Mouse (Mus musculus) ES-Bruce4 (cell line): ENCODE data around the gene Foxi3. TPM values are rescaled to one million over a fixed set of nuclear protein-coding genes. Genes with fewer than 3 reads are reported as not detected.

Experiments used
- H3K27ac ChIP-seq: 2 replicates; pipeline ENCODE4 v1.5.1; 2012; ENCODE audit warnings: low read length, inconsistent platforms; ENCODE audit not compliant: insufficient read depth
- H3K27me3 ChIP-seq: 2 replicates; pipeline ENCODE4 v1.6.1; 2012; ENCODE audit warnings: mild to moderate bottlenecking, low read length, inconsistent platforms; ENCODE audit not compliant: control insufficient read depth, poor library complexity, insufficient read depth, severe bottlenecking
- H3K36me3 ChIP-seq: 2 replicates; pipeline ENCODE4 v1.6.1; 2012; ENCODE audit warnings: inconsistent platforms, mild to moderate bottlenecking, low read length, moderate library complexity; ENCODE audit not compliant: control insufficient read depth, poor library complexity, insufficient read depth, severe bottlenecking
- H3K4me1 ChIP-seq: one replicate; pipeline ENCODE4 v1.8.1; 2011; ENCODE audit warnings: low read length; ENCODE audit not compliant: control insufficient read depth, insufficient read depth
- H3K4me3 ChIP-seq: 2 replicates; pipeline ENCODE4 v1.5.1; 2011; ENCODE audit warnings: low read depth, mild to moderate bottlenecking, low read length
- H3K9ac ChIP-seq: 2 replicates; pipeline ENCODE4 v1.6.1; 2012; ENCODE audit warnings: low read depth, mild to moderate bottlenecking, inconsistent platforms; ENCODE audit not compliant: poor library complexity, severe bottlenecking
- H3K9me3 ChIP-seq: replicated peaks from 2 replicates; pipeline ENCODE4 v1.6.1; 2012; ENCODE audit warnings: mild to moderate bottlenecking, low read length, inconsistent platforms; ENCODE audit not compliant: control insufficient read depth, poor library complexity, insufficient read depth, severe bottlenecking
- CTCF ChIP-seq: IDR thresholded peaks from one replicate; pipeline ENCODE4 v1.8.1; 2011; ENCODE audit warnings: low read depth, low read length
- EP300 ChIP-seq: IDR thresholded peaks from 2 replicates; pipeline ENCODE4 v1.6.1; 2011; ENCODE audit warnings: low read depth, low read length; ENCODE audit not compliant: insufficient read depth
- POLR2A ChIP-seq: IDR thresholded peaks from one replicate; pipeline ENCODE4 v1.8.1; 2011; ENCODE audit warnings: low read length; ENCODE audit not compliant: insufficient read depth
- polyA plus RNA-seq: library from polyadenylated mRNA; stranded (reverse); fragments of >200 nt; gene quantifications from 2 replicates; pipeline ENCODE4 v1.2.4, GENCODE M21; 2011; ENCODE audit warnings: low read depth; ENCODE audit not compliant: missing spikeins, insufficient read depth, insufficient read length

Foxi3 gene
- 6.3 and 7.0 TPM in 2 replicates for polyA plus RNA-seq

GRCm38 (mm10) chr6:70956285-70956912, at the start of gene Foxi3:
Gene Foxi3 (plus strand): TSS chr6:70956531.
- no peak within 1 kb of the TSS for H3K27ac ChIP-seq
- peak; percentile 73; the same call in 1 of the 2 replicates for TF ChIP-seq EP300
- no peak for TF ChIP-seq CTCF
- peak; percentile 41 for TF ChIP-seq POLR2A
- no peaks in the 10 kb centered on the region for H3K9me3 ChIP-seq
- peaks cover 5% of the 10 kb centered on the region; the same call in 1 of the 2 replicates for H3K36me3 ChIP-seq
- H3K9ac ChIP-seq, result peak within 1 kb of the TSS; percentile 53
- H3K4me1 ChIP-seq, result no peaks in the 10 kb centered on the region
- peak within 1 kb of the TSS; percentile 56 for H3K4me3 ChIP-seq
- H3K27me3 ChIP-seq, result peaks cover 16% of the 10 kb centered on the region

- TF ChIP-seq POLR2A, result no peak
- TF ChIP-seq EP300, result no peak
Observed at GRCm38 (mm10) chr6:70909572-70909971, 46.8 kb upstream of the Foxi3 start.

DNA sequence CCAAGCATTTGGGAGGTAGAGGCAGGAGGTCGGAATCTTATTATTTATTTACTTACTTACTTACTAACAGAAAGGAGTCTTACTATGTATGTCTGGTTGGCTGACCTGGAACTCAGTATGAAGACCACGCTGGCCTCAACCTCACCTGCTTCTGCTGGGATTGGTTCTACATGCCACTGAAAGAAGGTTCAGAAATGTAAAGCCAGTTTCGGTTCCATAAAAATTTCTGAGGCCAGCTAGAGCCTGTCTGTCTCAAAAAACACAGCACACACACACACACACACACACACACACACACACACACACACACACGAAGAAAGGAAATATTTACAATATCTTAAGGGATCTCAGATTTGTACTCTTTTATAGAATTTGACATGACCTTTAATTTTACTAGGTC, 46.0 kb upstream of the Foxi3 start:
- H3K9me3 ChIP-seq, result no peaks in the 10 kb centered on the region
- no peaks in the 10 kb centered on the region for H3K4me1 ChIP-seq
- H3K27ac ChIP-seq, result no peak overlapping the region
- H3K9ac ChIP-seq, result no peak overlapping the region
- H3K4me3 ChIP-seq, result no peak overlapping the region
- no peak for TF ChIP-seq POLR2A
- no peak for TF ChIP-seq CTCF
- no peak for TF ChIP-seq EP300
- no peaks in the 10 kb centered on the region for H3K27me3 ChIP-seq
- no peaks in the 10 kb centered on the region for H3K36me3 ChIP-seq

More at GRCm38 (mm10) chr6:70909572-70909971, 46.8 kb upstream of the Foxi3 start:
- H3K4me3 ChIP-seq, result no peak overlapping the region
- 0 out of 2 replicates have a peak, but pooled peaks cover 1% of the 10 kb centered on the region for H3K36me3 ChIP-seq
- no peak overlapping the region for H3K9ac ChIP-seq
- H3K27me3 ChIP-seq, result no peaks in the 10 kb centered on the region
- H3K9me3 ChIP-seq, result no peaks in the 10 kb centered on the region
- H3K27ac ChIP-seq, result no peak overlapping the region
- H3K4me1 ChIP-seq, result no peaks in the 10 kb centered on the region

DNA sequence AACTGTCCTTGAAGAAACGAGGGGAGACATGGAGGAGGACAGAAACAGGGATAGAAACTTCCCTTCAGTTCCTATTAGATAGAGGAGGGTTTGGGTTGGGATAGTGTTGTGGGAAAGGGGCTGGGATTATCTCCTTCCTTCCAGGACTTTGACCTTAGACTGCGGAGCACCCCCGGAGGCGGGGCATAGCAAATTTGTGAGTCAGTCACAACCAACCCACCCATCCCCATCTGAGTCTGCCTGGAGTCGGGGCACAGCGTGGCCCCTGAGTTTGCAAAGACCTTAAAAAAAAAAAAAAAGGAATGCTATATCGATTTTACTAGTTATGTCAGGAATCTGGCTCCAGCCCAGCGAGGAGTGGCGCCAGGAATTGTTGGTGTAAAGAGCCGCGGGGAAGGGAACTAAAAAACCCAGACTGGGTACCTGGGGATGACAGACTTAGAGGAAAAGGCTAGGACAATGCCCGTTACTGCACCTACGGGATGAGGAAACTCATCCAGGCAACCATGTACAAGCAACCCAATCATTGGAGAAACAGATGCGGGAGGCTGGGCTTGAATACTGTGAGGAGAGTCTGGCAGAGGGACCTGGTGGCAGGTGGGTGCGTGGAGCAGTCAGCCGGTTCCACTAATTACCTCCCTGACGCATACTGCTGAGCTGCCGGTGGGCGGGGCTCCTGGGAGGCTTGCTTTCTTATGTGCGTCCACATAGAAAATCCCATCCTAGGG, 44.5 kb upstream of the Foxi3 start:
- H3K4me1 ChIP-seq, result no peaks in the 10 kb centered on the region
- no peaks in the 10 kb centered on the region for H3K36me3 ChIP-seq
- no peak overlapping the region for H3K27ac ChIP-seq
- H3K9me3 ChIP-seq, result no peaks in the 10 kb centered on the region
- no peak overlapping the region; the same call in 1 of the 2 replicates for H3K4me3 ChIP-seq
- TF ChIP-seq CTCF, result no peak
- TF ChIP-seq POLR2A, result no peak
- TF ChIP-seq EP300, result no peak
- H3K9ac ChIP-seq, result no peak overlapping the region
- H3K27me3 ChIP-seq, result no peaks in the 10 kb centered on the region

DNA sequence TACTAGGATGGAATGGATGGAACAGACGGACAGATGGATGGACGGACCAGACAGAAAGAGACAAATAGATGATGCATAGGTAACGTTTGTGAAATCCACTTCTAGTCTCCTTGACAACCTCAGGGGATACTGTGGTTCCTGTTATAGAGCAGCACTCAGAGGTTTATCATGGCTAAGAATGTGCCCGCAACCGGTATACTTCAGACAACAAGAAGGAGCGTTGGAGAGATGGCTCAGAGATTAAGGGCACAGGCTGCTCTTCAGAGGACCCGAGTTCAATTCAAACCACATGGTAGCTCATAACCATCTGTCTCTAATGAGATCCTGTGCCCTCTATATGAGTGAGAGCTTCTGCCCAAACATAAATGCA, 44.0 kb upstream of the Foxi3 start:
- Histone ChIP-seq H3K4me1 (no peaks in the 10 kb centered on the region), H3K36me3 (no peaks in the 10 kb centered on the region), H3K9me3 (no peaks in the 10 kb centered on the region), H3K27ac (no peak overlapping the region), H3K9ac (no peak overlapping the region), H3K4me3 (no peak overlapping the region), H3K27me3 (no peaks in the 10 kb centered on the region)
- TF ChIP-seq EP300 (no peak), CTCF (no peak), POLR2A (no peak)

DNA sequence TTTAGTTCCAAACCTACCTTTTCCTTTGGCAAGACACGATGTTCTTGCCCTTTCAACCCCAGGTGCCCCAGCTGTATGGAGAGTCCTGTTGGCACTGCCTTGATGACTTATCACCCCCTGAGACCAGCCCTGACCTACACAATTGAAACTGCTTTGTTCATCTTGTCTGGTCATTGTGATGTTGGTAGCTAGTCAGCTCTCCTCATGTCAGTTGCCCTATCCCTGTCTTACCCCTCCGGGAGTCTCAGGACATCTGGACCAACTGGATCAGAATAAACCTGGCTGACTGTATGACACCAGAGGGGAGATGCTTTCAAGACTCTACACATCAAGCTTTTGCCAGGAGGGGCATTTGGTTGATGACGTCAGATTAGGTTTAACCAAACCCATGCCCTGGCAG, 37.5 kb upstream of the Foxi3 start, which contains the start of gene Tex37:
Gene Tex37, minus strand, starts transcription at position 101 of the 400 bp plus-strand sequence.
- TF ChIP-seq POLR2A (no peak), CTCF (no peak), EP300 (no peak)
- Histone ChIP-seq H3K36me3 (no peaks in the 10 kb centered on the region), H3K4me3 (no peak within 1 kb of the TSS), H3K27me3 (no peaks in the 10 kb centered on the region; the same call in 1 of the 2 replicates), H3K9me3 (no peaks in the 10 kb centered on the region), H3K9ac (no peak within 1 kb of the TSS), H3K27ac (no peak within 1 kb of the TSS), H3K4me1 (no peaks in the 10 kb centered on the region)
